Mouse (Mus musculus): ENCODE data around the gene Dkkl1.

Dkkl1 gene

GRCm38 (mm10) chr7:45229046-45229445 is 17.1 kb upstream of the Dkkl1 start:
- DNase-seq = no peak

GRCm38 (mm10) chr7:45228548-45228947 is 16.6 kb upstream of the Dkkl1 start:
- no peak for DNase-seq

- no peak for DNase-seq
Observed at GRCm38 (mm10) chr7:45226421-45226820, 14.5 kb upstream of the Dkkl1 start.

GRCm38 (mm10) chr7:45224826-45225225 is 12.9 kb upstream of the Dkkl1 start:
- no peak for DNase-seq

- DNase-seq = no peak
Observed at GRCm38 (mm10) chr7:45221680-45222079, 9.7 kb upstream of the Dkkl1 start.

GRCm38 (mm10) chr7:45216442-45217183 is 4.7 kb upstream of the Dkkl1 start:
- no peak for DNase-seq

GRCm38 (mm10) chr7:45215673-45216441 is 3.9 kb upstream of the Dkkl1 start, which contains the start of gene Tead2:
Tead2 (plus strand) TSS chr7:45215753.
- no peak for DNase-seq

- no peak for DNase-seq
Observed at GRCm38 (mm10) chr7:45213708-45214107, 1.8 kb upstream of the Dkkl1 start.

- no peak for DNase-seq
Observed at GRCm38 (mm10) chr7:45212356-45212755, 409 bp upstream of the Dkkl1 start.

- DNase-seq = no peak
Observed at GRCm38 (mm10) chr7:45211070-45211469, 877 bp downstream of the Dkkl1 start.

GRCm38 (mm10) chr7:45208260-45208659 is 3.7 kb downstream of the Dkkl1 start:
- DNase-seq = no peak

- DNase-seq = peak; percentile 96
Observed at GRCm38 (mm10) chr7:45204380-45205143, 7.4 kb downstream of the Dkkl1 start, which contains the start of gene Ccdc155. Ccdc155 (minus strand) TSS chr7:45204892.

- DNase-seq = no peak
Observed at GRCm38 (mm10) chr7:45202654-45203053, 9.3 kb downstream of the Dkkl1 start.

GRCm38 (mm10) chr7:45198961-45199360 is 13.0 kb downstream of the Dkkl1 start:
- DNase-seq = no peak

- no peak for DNase-seq
Observed at GRCm38 (mm10) chr7:45198435-45198834, 13.5 kb downstream of the Dkkl1 start.

- no peak for DNase-seq
Observed at GRCm38 (mm10) chr7:45196994-45197393, 15.0 kb downstream of the Dkkl1 start.

GRCm38 (mm10) chr7:45196176-45196535 is 15.8 kb downstream of the Dkkl1 start:
- DNase-seq = no peak

- DNase-seq = no peak
Observed at GRCm38 (mm10) chr7:45195341-45196175, 16.4 kb downstream of the Dkkl1 start.

- no peak for DNase-seq
Observed at GRCm38 (mm10) chr7:45193871-45194785, 17.8 kb downstream of the Dkkl1 start.

GRCm38 (mm10) chr7:45193406-45193805 is 18.5 kb downstream of the Dkkl1 start:
- no peak for DNase-seq

GRCm38 (mm10) chr7:45192585-45193310 is 19.2 kb downstream of the Dkkl1 start:
- DNase-seq = no peak

Data from thymus, postnatal 14 days (tissue).